Mouse (Mus musculus) heart, postnatal 0 days (tissue): ENCODE results near the gene Dpm2.

Experiments
- CTCF ChIP-seq: IDR thresholded peaks from 2 replicates; pipeline ENCODE4 v1.5.1; 2016; ENCODE audit warnings: antibody characterized with exemption, control low read depth, low read depth
- EP300 ChIP-seq: IDR thresholded peaks from 2 replicates; pipeline ENCODE4 v1.6.1; 2016; ENCODE audit warnings: antibody characterized with exemption, low read depth

- TF ChIP-seq EP300 (no peak), CTCF (no peak)
Observed at GRCm38 (mm10) chr2:32576532-32576931, 5.9 kb downstream of the Dpm2 start.
